ENCODE assay signal across 8 mouse cellular contexts in the genomic region with DNA sequence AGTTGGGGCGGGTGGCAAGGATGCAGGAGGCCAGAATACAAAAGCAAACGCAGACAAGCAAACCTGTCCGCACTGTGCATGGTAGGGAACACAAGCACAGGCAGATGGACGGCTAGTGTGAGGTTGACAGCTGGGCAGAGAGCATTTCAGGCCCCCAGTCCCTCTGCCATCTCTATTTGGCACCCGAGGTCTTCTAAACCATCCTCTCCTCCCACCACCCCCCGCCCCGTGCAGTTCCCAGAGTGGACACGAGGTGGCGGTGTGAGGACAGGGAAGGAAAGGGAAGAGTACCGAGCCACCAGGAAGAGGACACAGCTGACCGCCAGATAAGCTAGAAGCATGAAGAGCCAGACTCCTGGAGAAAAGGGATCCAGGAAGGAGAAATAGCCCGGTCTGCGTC. TPM values are rescaled to one million over a fixed set of nuclear protein-coding genes. Genes with fewer than 3 reads are reported as not detected.
DNase-seq lines count a peak whose midpoint lies in the region; ATAC-seq and TF ChIP-seq lines count a peak whose summit lies in the region.
"Had no signal": no experiment of that assay in that cellular context is flagged by ENCODE, and none has a peak within 500 bp of the region (broad histone marks: within the 10 kb centered on the region; RNA-seq: fewer than 3 reads in every experiment).

No protein-coding gene starts in this region.

- intact Hi-C loops in left cerebral cortex, postnatal 25 days (cut with DNase I), result loop anchor here (1.0 to 10.0 kb wide), 4 partner anchors 197 to 394 kb away; a partner anchor contains a TSS

- H3K4me1 ChIP-seq in forebrain, postnatal 0 days (ENCODE audit: insufficient read depth), result no peaks in the 10 kb centered on the region; the same call in 1 of the 2 replicates
- peaks cover 5% of the 10 kb centered on the region for H3K4me1 ChIP-seq in hindbrain, embryonic 15.5 days (replicated peaks)
- no peaks in the 10 kb centered on the region; the same call in 1 of the 2 replicates for H3K4me1 ChIP-seq in midbrain, embryonic 16.5 days (ENCODE audit: control insufficient read depth, insufficient read depth, low read length)
- H3K4me1 ChIP-seq: liver, embryonic 15.5 days had no signal

- TF ChIP-seq CTCF in forebrain, postnatal 0 days (IDR thresholded peaks at IDR 0.05; ENCODE audit: low read depth), result peak; percentile 99

- peak; percentile 42 for DNase-seq in WW6 (ENCODE audit: low read depth, low spot score)
- peak; percentile 60 for DNase-seq in cerebellum, adult 11-12 months
- DNase-seq in forebrain, postnatal 0 days, result peak; percentile 89
- DNase-seq in left cerebral cortex, postnatal 25 days (ENCODE audit: low spot score in 2 of 2), result peak; percentile 65 to 84
- peak; percentile 3 to 5 for DNase-seq in spleen, postnatal 36 days (ENCODE audit: low spot score in 2 of 2)

- H3K27ac ChIP-seq in forebrain, postnatal 0 days (ENCODE audit: low read depth, low read length), result no peak overlapping the region
- no peak overlapping the region for H3K27ac ChIP-seq in hindbrain, embryonic 15.5 days (replicated peaks)
- no peak overlapping the region for H3K27ac ChIP-seq in midbrain, embryonic 16.5 days (ENCODE audit: low read length)
- H3K27ac ChIP-seq: liver, embryonic 15.5 days had no signal

- no peaks in the 10 kb centered on the region for H3K36me3 ChIP-seq in forebrain, postnatal 0 days (ENCODE audit: insufficient read depth)
- no peaks in the 10 kb centered on the region for H3K36me3 ChIP-seq in hindbrain, embryonic 15.5 days
- no peaks in the 10 kb centered on the region for H3K36me3 ChIP-seq in midbrain, embryonic 16.5 days (ENCODE audit: control insufficient read depth, insufficient read depth, low read length)
- H3K36me3 ChIP-seq: liver, embryonic 15.5 days had no signal

- no peak overlapping the region for H3K9ac ChIP-seq in forebrain, postnatal 0 days
- H3K9ac ChIP-seq in hindbrain, embryonic 15.5 days, result no peak overlapping the region
- no peak overlapping the region for H3K9ac ChIP-seq in midbrain, embryonic 16.5 days (ENCODE audit: low read depth, low read length)
- H3K9ac ChIP-seq: liver, embryonic 15.5 days had no signal

- 13% methylated on average over 13 of the region's 13 CpGs for WGBS in forebrain, postnatal 0 days
- WGBS in hindbrain, embryonic 15.5 days, result 18% methylated on average over 13 of the region's 13 CpGs
- 16% methylated on average over 13 of the region's 13 CpGs for WGBS in midbrain, embryonic 16.5 days

- ATAC-seq in forebrain, postnatal 0 days, result peak; percentile 81
- peak; percentile 79 for ATAC-seq in hindbrain, embryonic 15.5 days (ENCODE audit: low FRiP score, low read depth)
- peak; percentile 79; the same call in 1 of the 2 replicates for ATAC-seq in midbrain, embryonic 16.5 days

- no peak overlapping the region for H3K4me2 ChIP-seq in forebrain, postnatal 0 days (ENCODE audit: low read depth)
- H3K4me2 ChIP-seq in hindbrain, embryonic 15.5 days, result no peak overlapping the region
- no peak overlapping the region for H3K4me2 ChIP-seq in midbrain, embryonic 16.5 days (ENCODE audit: low read length)
- H3K4me2 ChIP-seq: liver, embryonic 15.5 days had no signal

- no peaks in the 10 kb centered on the region for H3K9me3 ChIP-seq in forebrain, postnatal 0 days (ENCODE audit: low read length)
- H3K9me3 ChIP-seq in hindbrain, embryonic 15.5 days, result no peaks in the 10 kb centered on the region
- no peaks in the 10 kb centered on the region for H3K9me3 ChIP-seq in midbrain, embryonic 16.5 days (replicated peaks; ENCODE audit: control insufficient read depth, low read length, poor library complexity, severe bottlenecking)
- H3K9me3 ChIP-seq: liver, embryonic 15.5 days had no signal

- no peak overlapping the region for H3K4me3 ChIP-seq in forebrain, postnatal 0 days (ENCODE audit: low read depth, low read length)
- no peak overlapping the region for H3K4me3 ChIP-seq in hindbrain, embryonic 15.5 days
- no peak overlapping the region for H3K4me3 ChIP-seq in midbrain, embryonic 16.5 days (ENCODE audit: low read depth, low read length)
- H3K4me3 ChIP-seq: liver, embryonic 15.5 days had no signal

- no peaks in the 10 kb centered on the region for H3K27me3 ChIP-seq in forebrain, postnatal 0 days (ENCODE audit: insufficient read depth, low read length)
- no peaks in the 10 kb centered on the region for H3K27me3 ChIP-seq in hindbrain, embryonic 15.5 days
- H3K27me3 ChIP-seq in midbrain, embryonic 16.5 days (ENCODE audit: control insufficient read depth, insufficient read depth, low read depth, low read length), result no peaks in the 10 kb centered on the region; the same call in 1 of the 2 replicates
- H3K27me3 ChIP-seq: liver, embryonic 15.5 days had no signal

RNA-seq across cellular contexts. Expression of a gene that starts 42.5 kb away (rescaled TPM):
- total RNA-seq in forebrain, postnatal 0 days (2014; rRNA removed), result 16.6 and 24.8 TPM in 2 replicates
- polyA plus RNA-seq in forebrain, postnatal 0 days (2015; fragmentation: Nextera tagmentation; extraction: Ambion mirVana), result 2.1 and 3.2 TPM in 2 replicates
- polyA plus RNA-seq in hindbrain, embryonic 15.5 days (2015; fragmentation: Nextera tagmentation; extraction: Ambion mirVana), result 4.7 and 5.0 TPM in 2 replicates
- total RNA-seq in left cerebral cortex, postnatal 25 days (2021), result 10 to 100 TPM; 47.5 to 47.7 TPM
- 3.9 and 4.4 TPM in 2 replicates for polyA plus RNA-seq in midbrain, embryonic 16.5 days (2015; fragmentation: Nextera tagmentation; extraction: Ambion mirVana)

Comparison
In these comparisons a context has a peak if more than half of its experiments do, and no peak if none do; other contexts are left out.
1. DNase-seq: peak in every context shown above with its lines; median percentile 89 in forebrain, postnatal 0 days; 74 in left cerebral cortex, postnatal 25 days; 60 in cerebellum, adult 11-12 months; 42 in WW6; 4 in spleen, postnatal 36 days.